Mouse (Mus musculus): ENCODE data around the gene Negr1.

The Negr1 gene

GRCm38 (mm10) chr3:156896106-156896505 lies 334.5 kb downstream of the Negr1 start:
- TF ChIP-seq GATA4 (IDR thresholded peaks at IDR 0.05; ENCODE audit: insufficient replicate concordance, low read length) = no peak

GRCm38 (mm10) chr3:156896552-156896951 lies 335.0 kb downstream of the Negr1 start:
- no peak for TF ChIP-seq GATA4 (IDR thresholded peaks at IDR 0.05; ENCODE audit: insufficient replicate concordance, low read length)

- TF ChIP-seq GATA4 (IDR thresholded peaks at IDR 0.05; ENCODE audit: insufficient replicate concordance, low read length) = no peak
Measured at GRCm38 (mm10) chr3:156901140-156901539, 339.5 kb downstream of the Negr1 start.

- no peak for TF ChIP-seq GATA4 (IDR thresholded peaks at IDR 0.05; ENCODE audit: insufficient replicate concordance, low read length)
Measured at GRCm38 (mm10) chr3:156903925-156904576, 342.5 kb downstream of the Negr1 start.

- TF ChIP-seq GATA4 (IDR thresholded peaks at IDR 0.05; ENCODE audit: insufficient replicate concordance, low read length) = no peak
Measured at GRCm38 (mm10) chr3:156912816-156913215, 351.2 kb downstream of the Negr1 start.

GRCm38 (mm10) chr3:156921369-156921768 lies 359.8 kb downstream of the Negr1 start:
- TF ChIP-seq GATA4 (IDR thresholded peaks at IDR 0.05; ENCODE audit: insufficient replicate concordance, low read length) = no peak

GRCm38 (mm10) chr3:156923159-156923558 lies 361.6 kb downstream of the Negr1 start:
- no peak for TF ChIP-seq GATA4 (IDR thresholded peaks at IDR 0.05; ENCODE audit: insufficient replicate concordance, low read length)

GRCm38 (mm10) chr3:156925102-156925501 lies 363.5 kb downstream of the Negr1 start:
- TF ChIP-seq GATA4 (IDR thresholded peaks at IDR 0.05; ENCODE audit: insufficient replicate concordance, low read length) = no peak

- no peak for TF ChIP-seq GATA4 (IDR thresholded peaks at IDR 0.05; ENCODE audit: insufficient replicate concordance, low read length)
Measured at GRCm38 (mm10) chr3:156928396-156929061, 366.9 kb downstream of the Negr1 start.

- no peak for TF ChIP-seq GATA4 (IDR thresholded peaks at IDR 0.05; ENCODE audit: insufficient replicate concordance, low read length)
Measured at GRCm38 (mm10) chr3:156929062-156929397, 367.4 kb downstream of the Negr1 start.

GRCm38 (mm10) chr3:156929677-156930440 lies 368.3 kb downstream of the Negr1 start:
- no peak for TF ChIP-seq GATA4 (IDR thresholded peaks at IDR 0.05; ENCODE audit: insufficient replicate concordance, low read length)

- no peak for TF ChIP-seq GATA4 (IDR thresholded peaks at IDR 0.05; ENCODE audit: insufficient replicate concordance, low read length)
Measured at GRCm38 (mm10) chr3:156931011-156931410, 369.4 kb downstream of the Negr1 start.

GRCm38 (mm10) chr3:156931540-156931939 lies 369.9 kb downstream of the Negr1 start:
- no peak for TF ChIP-seq GATA4 (IDR thresholded peaks at IDR 0.05; ENCODE audit: insufficient replicate concordance, low read length)

- TF ChIP-seq GATA4 (IDR thresholded peaks at IDR 0.05; ENCODE audit: insufficient replicate concordance, low read length) = no peak
Measured at GRCm38 (mm10) chr3:156934778-156935290, 373.2 kb downstream of the Negr1 start.

GRCm38 (mm10) chr3:156947404-156947803 lies 385.8 kb downstream of the Negr1 start:
- no peak for TF ChIP-seq GATA4 (IDR thresholded peaks at IDR 0.05; ENCODE audit: insufficient replicate concordance, low read length)

GRCm38 (mm10) chr3:156952970-156953369 lies 391.4 kb downstream of the Negr1 start:
- no peak for TF ChIP-seq GATA4 (IDR thresholded peaks at IDR 0.05; ENCODE audit: insufficient replicate concordance, low read length)

Measured in liver, adult (tissue).